Mouse (Mus musculus): ENCODE data around the gene Gata5. TPM values are rescaled to one million over a fixed set of nuclear protein-coding genes. Genes with fewer than 3 reads are reported as not detected.
A peak's percentile ranks its signal among the peaks of the same experiment; 100 is the strongest.

The Gata5 gene
- polyA plus RNA-seq, 1 experiment from 2014 or later, result 3.9 TPM

- no peak overlapping the region for H3K4me3 ChIP-seq (ENCODE audit: low read length)
- peak overlapping the region; percentile 56 for H3K27ac ChIP-seq (ENCODE audit: low read length)
- no peak overlapping the region for H3K9ac ChIP-seq (ENCODE audit: low read length)
- H3K4me1 ChIP-seq (ENCODE audit: control insufficient read depth, insufficient read depth, low read length), result peaks cover 22% of the 10 kb centered on the region
- 9% methylated on average over 14 of the region's 14 CpGs for WGBS
- H3K36me3 ChIP-seq (ENCODE audit: control insufficient read depth, insufficient read depth), result no peaks in the 10 kb centered on the region
- H3K4me2 ChIP-seq (ENCODE audit: low read depth, low read length), result peak overlapping the region; percentile 18
- peak; percentile 67; the same call in 1 of the 2 replicates for ATAC-seq (replicated peaks; ENCODE audit: extremely low read depth, insufficient read depth, low FRiP score)
- H3K27me3 ChIP-seq (ENCODE audit: control insufficient read depth, insufficient read depth, low read length), result no peaks in the 10 kb centered on the region
- no peaks in the 10 kb centered on the region for H3K9me3 ChIP-seq (replicated peaks; ENCODE audit: control insufficient read depth, low read length)
These were observed 11.7 kb downstream of the Gata5 start for GRCm38 (mm10) chr2:180322674-180323355.

DNA sequence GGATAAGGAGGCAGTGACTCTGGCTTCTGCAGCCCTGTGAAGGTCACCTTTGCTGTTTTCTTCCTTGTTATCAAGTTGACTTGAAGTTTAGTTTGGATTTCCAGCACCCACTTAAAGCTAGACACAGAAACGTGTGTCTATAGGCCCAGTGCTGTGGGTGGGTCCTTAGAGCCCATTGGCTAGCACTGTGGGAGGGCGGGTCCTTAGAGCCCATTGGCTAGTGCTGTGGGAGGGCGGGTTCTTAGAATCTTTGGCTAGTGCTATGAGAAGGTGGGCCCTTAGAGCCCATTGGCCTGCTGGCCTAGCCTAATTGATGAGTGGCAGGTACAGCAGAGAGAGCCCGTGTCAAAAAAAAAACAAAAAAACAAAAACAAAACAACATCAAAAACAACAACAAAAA is 14.3 kb downstream of the Gata5 start:
- Histone ChIP-seq H3K36me3 (ENCODE audit: control insufficient read depth, insufficient read depth) (no peaks in the 10 kb centered on the region), H3K4me1 (ENCODE audit: control insufficient read depth, insufficient read depth, low read length) (peaks cover 30% of the 10 kb centered on the region), H3K4me2 (ENCODE audit: low read depth, low read length) (no peak overlapping the region), H3K27ac (ENCODE audit: low read length) (no peak overlapping the region), H3K27me3 (ENCODE audit: control insufficient read depth, insufficient read depth, low read length) (no peaks in the 10 kb centered on the region), H3K4me3 (ENCODE audit: low read length) (no peak overlapping the region), H3K9me3 (replicated peaks; ENCODE audit: control insufficient read depth, low read length) (no peaks in the 10 kb centered on the region), H3K9ac (ENCODE audit: low read length) (no peak overlapping the region)
- 69% methylated on average over 4 of the region's 4 CpGs for WGBS
- no peak for ATAC-seq (replicated peaks; ENCODE audit: extremely low read depth, insufficient read depth, low FRiP score)

DNA sequence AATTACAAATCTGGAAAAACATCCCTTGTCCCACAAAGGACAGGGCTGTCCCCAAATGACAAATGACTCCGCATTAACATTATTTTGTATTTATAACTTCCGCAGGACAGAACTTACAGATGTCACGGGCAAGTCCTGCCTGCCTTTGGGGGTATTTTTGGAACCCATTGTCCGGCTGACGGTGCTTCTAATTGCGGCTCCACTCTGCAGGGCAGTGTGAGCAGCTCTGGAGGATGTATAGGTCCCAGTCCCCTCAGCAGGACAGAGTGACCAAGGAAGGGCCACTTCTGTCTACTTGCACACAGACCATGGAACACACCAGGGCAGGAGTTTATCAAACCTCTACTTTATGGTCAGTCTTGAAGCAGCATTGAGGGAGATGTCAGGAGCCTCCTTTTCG is 16.9 kb downstream of the Gata5 start:
- no peak for ATAC-seq (replicated peaks; ENCODE audit: extremely low read depth, insufficient read depth, low FRiP score)
- 45% methylated on average over 7 of the region's 7 CpGs for WGBS
- H3K4me3 ChIP-seq (ENCODE audit: low read length), result no peak overlapping the region
- H3K9me3 ChIP-seq (replicated peaks; ENCODE audit: control insufficient read depth, low read length), result no peaks in the 10 kb centered on the region
- peak overlapping the region; percentile 21; the same call in 1 of the 2 replicates for H3K27ac ChIP-seq (ENCODE audit: low read length)
- H3K4me1 ChIP-seq (ENCODE audit: control insufficient read depth, insufficient read depth, low read length), result peaks cover 18% of the 10 kb centered on the region
- no peaks in the 10 kb centered on the region for H3K36me3 ChIP-seq (ENCODE audit: control insufficient read depth, insufficient read depth)
- no peak overlapping the region for H3K4me2 ChIP-seq (ENCODE audit: low read depth, low read length)
- H3K9ac ChIP-seq (ENCODE audit: low read length), result peak overlapping the region; percentile 50
- H3K27me3 ChIP-seq (ENCODE audit: control insufficient read depth, insufficient read depth, low read length), result no peaks in the 10 kb centered on the region

GRCm38 (mm10) chr2:180314292-180314691 is 20.2 kb downstream of the Gata5 start:
- H3K4me3 ChIP-seq (ENCODE audit: low read length), result no peak overlapping the region

GRCm38 (mm10) chr2:180311147-180311546 is 23.4 kb downstream of the Gata5 start:
- Histone ChIP-seq H3K27me3 (ENCODE audit: control insufficient read depth, insufficient read depth, low read length) (no peaks in the 10 kb centered on the region), H3K9ac (ENCODE audit: low read length) (no peak overlapping the region; the same call in 1 of the 2 replicates), H3K4me3 (ENCODE audit: low read length) (no peak overlapping the region), H3K4me1 (ENCODE audit: control insufficient read depth, insufficient read depth, low read length) (peaks cover 11% of the 10 kb centered on the region), H3K27ac (ENCODE audit: low read length) (peak overlapping the region; percentile 35; the same call in 1 of the 2 replicates), H3K4me2 (ENCODE audit: low read depth, low read length) (no peak overlapping the region), H3K9me3 (replicated peaks; ENCODE audit: control insufficient read depth, low read length) (no peaks in the 10 kb centered on the region), H3K36me3 (ENCODE audit: control insufficient read depth, insufficient read depth) (no peaks in the 10 kb centered on the region)
- peak; percentile 63 for ATAC-seq (replicated peaks; ENCODE audit: extremely low read depth, insufficient read depth, low FRiP score)
- WGBS, result 31% methylated on average over 4 of the region's 4 CpGs

More at GRCm38 (mm10) chr2:180314292-180314691, 20.2 kb downstream of the Gata5 start:
- no peak overlapping the region for H3K4me2 ChIP-seq (ENCODE audit: low read depth, low read length)
- H3K9me3 ChIP-seq (replicated peaks; ENCODE audit: control insufficient read depth, low read length), result no peaks in the 10 kb centered on the region
- no peaks in the 10 kb centered on the region for H3K36me3 ChIP-seq (ENCODE audit: control insufficient read depth, insufficient read depth)
- H3K27me3 ChIP-seq (ENCODE audit: control insufficient read depth, insufficient read depth, low read length), result no peaks in the 10 kb centered on the region
- no peak for ATAC-seq (replicated peaks; ENCODE audit: extremely low read depth, insufficient read depth, low FRiP score)
- H3K27ac ChIP-seq (ENCODE audit: low read length), result no peak overlapping the region
- no peak overlapping the region for H3K9ac ChIP-seq (ENCODE audit: low read length)
- WGBS, result 80% methylated on average over 2 of the region's 2 CpGs
- H3K4me1 ChIP-seq (ENCODE audit: control insufficient read depth, insufficient read depth, low read length), result peaks cover 25% of the 10 kb centered on the region

DNA sequence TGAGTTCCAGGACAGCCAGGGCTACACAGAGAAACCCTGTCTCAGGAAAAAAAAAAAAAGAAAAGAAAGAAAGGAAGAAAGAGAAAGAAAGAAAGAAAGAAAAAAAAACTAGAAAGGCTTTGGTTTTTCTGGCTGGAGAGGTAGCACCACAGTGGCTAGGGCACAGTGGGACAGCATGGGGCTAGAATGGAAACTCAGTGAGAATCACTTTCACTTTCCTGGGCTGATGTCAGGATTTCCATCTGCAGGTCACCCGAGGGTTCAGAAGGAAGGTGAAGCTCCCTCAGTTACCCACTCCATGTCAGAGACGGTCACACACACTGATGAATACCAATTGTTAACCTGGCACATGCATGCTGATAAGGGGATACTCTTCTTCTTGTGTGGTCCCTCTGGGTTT is 26.8 kb downstream of the Gata5 start:
- Histone ChIP-seq H3K4me1 (ENCODE audit: control insufficient read depth, insufficient read depth, low read length) (peaks cover 11% of the 10 kb centered on the region), H3K9me3 (replicated peaks; ENCODE audit: control insufficient read depth, low read length) (no peaks in the 10 kb centered on the region), H3K36me3 (ENCODE audit: control insufficient read depth, insufficient read depth) (no peaks in the 10 kb centered on the region), H3K27ac (ENCODE audit: low read length) (no peak overlapping the region), H3K27me3 (ENCODE audit: control insufficient read depth, insufficient read depth, low read length) (no peaks in the 10 kb centered on the region), H3K4me2 (ENCODE audit: low read depth, low read length) (no peak overlapping the region), H3K4me3 (ENCODE audit: low read length) (no peak overlapping the region), H3K9ac (ENCODE audit: low read length) (no peak overlapping the region)
- no peak for ATAC-seq (replicated peaks; ENCODE audit: extremely low read depth, insufficient read depth, low FRiP score)
- WGBS, result 41% methylated on average over 2 of the region's 2 CpGs

DNA sequence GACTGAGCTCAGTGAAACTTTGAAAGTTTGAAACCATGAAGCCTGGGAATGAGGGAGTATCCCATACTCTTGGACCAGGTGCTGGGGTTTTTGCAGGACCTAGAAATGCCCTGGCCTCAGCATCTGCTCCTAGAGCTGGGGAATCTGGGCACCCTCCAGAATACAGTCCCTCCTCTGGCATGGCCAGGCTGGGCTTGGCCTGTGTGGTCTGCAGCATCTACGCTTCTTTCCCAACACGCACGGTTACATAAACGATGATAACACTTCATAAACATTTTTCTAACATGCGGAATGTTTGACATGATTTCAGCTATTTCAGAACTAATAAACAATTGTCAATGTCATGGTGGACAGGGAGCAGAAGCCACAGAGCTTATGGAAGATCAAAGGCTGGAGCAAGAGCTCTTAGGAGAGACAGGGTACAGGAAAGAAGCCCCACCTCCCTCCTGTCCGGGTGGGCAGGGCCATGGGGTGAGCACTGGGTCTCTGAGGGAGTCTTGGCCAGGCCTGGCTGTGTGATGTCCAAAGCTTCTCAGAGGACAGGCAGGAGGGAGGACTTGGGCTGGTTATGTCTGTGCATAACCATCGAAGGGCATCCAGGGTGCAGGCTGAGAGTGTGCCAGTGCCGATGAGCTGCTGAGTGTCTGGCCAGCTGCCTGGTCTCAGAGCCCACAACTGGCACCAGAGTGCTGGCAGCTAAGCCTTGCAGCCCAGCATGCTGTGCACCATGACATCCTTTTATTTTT is 27.9 kb downstream of the Gata5 start:
- peaks cover 8% of the 10 kb centered on the region for H3K9me3 ChIP-seq (replicated peaks; ENCODE audit: control insufficient read depth, low read length)
- no peak overlapping the region for H3K4me2 ChIP-seq (ENCODE audit: low read depth, low read length)
- no peak overlapping the region for H3K27ac ChIP-seq (ENCODE audit: low read length)
- peaks cover 10% of the 10 kb centered on the region for H3K4me1 ChIP-seq (ENCODE audit: control insufficient read depth, insufficient read depth, low read length)
- no peaks in the 10 kb centered on the region for H3K36me3 ChIP-seq (ENCODE audit: control insufficient read depth, insufficient read depth)
- no peak overlapping the region for H3K9ac ChIP-seq (ENCODE audit: low read length)
- H3K27me3 ChIP-seq (ENCODE audit: control insufficient read depth, insufficient read depth, low read length), result no peaks in the 10 kb centered on the region
- 0 out of 2 replicates have a peak, but pooled peaks have one; percentile 19 for ATAC-seq (replicated peaks; ENCODE audit: extremely low read depth, insufficient read depth, low FRiP score)
- H3K4me3 ChIP-seq (ENCODE audit: low read length), result no peak overlapping the region
- 64% methylated on average over 8 of the region's 8 CpGs for WGBS

DNA sequence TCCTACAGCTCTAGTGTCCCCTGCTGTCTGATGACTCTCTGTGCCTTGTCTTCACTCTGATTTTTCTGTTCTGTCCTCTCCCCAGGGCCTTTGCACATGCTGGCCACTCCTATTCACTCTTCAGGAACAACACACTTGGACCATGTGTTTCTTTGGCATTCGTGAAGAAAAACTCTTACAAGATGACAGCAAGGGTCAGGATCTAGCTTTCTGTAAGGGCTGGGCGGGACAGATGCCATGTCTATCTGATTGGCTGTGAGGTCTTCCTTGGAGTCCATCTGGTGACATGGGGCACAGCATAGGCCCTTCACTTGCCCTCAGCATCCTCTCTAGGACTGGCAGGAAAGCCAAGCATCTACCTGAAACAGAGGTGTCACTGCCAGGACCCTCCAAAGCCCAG is 28.5 kb downstream of the Gata5 start:
- H3K27me3 ChIP-seq (ENCODE audit: control insufficient read depth, insufficient read depth, low read length), result no peaks in the 10 kb centered on the region
- 70% methylated on average over 2 of the region's 2 CpGs for WGBS
- H3K27ac ChIP-seq (ENCODE audit: low read length), result no peak overlapping the region

GRCm38 (mm10) chr2:180305490-180305889 is 29.0 kb downstream of the Gata5 start:
- Histone ChIP-seq H3K9me3 (replicated peaks; ENCODE audit: control insufficient read depth, low read length) (peaks cover 9% of the 10 kb centered on the region), H3K4me1 (ENCODE audit: control insufficient read depth, insufficient read depth, low read length) (no peaks in the 10 kb centered on the region; the same call in 1 of the 2 replicates), H3K4me3 (ENCODE audit: low read length) (no peak overlapping the region), H3K9ac (ENCODE audit: low read length) (no peak overlapping the region), H3K36me3 (ENCODE audit: control insufficient read depth, insufficient read depth) (no peaks in the 10 kb centered on the region), H3K27ac (ENCODE audit: low read length) (no peak overlapping the region), H3K27me3 (ENCODE audit: control insufficient read depth, insufficient read depth, low read length) (no peaks in the 10 kb centered on the region), H3K4me2 (ENCODE audit: low read depth, low read length) (no peak overlapping the region)
- 74% methylated on average over 3 of the region's 3 CpGs for WGBS
- no peak for ATAC-seq (replicated peaks; ENCODE audit: extremely low read depth, insufficient read depth, low FRiP score)

More for the DNA sequence above, 28.5 kb downstream of the Gata5 start:
- H3K4me1 ChIP-seq (ENCODE audit: control insufficient read depth, insufficient read depth, low read length), result peaks cover 4% of the 10 kb centered on the region
- H3K4me2 ChIP-seq (ENCODE audit: low read depth, low read length), result no peak overlapping the region
- H3K9me3 ChIP-seq (replicated peaks; ENCODE audit: control insufficient read depth, low read length), result peaks cover 9% of the 10 kb centered on the region
- no peak overlapping the region for H3K9ac ChIP-seq (ENCODE audit: low read length)
- no peaks in the 10 kb centered on the region for H3K36me3 ChIP-seq (ENCODE audit: control insufficient read depth, insufficient read depth)
- no peak for ATAC-seq (replicated peaks; ENCODE audit: extremely low read depth, insufficient read depth, low FRiP score)
- no peak overlapping the region for H3K4me3 ChIP-seq (ENCODE audit: low read length)

Measured in heart, embryonic 16.5 days (tissue).